Mouse (Mus musculus) embryo, embryonic 9.5 days (tissue): Measurements from ENCODE around the gene Adora1.
A peak's percentile ranks its signal among the peaks of the same experiment; 100 is the strongest.
"Not testable (repeated sequence)": the region's sequence is repeated elsewhere in the genome, so short reads cannot be mapped to it uniquely, and the experiment has no call there.

Experiments used
- DNase-seq: peaks from one replicate; pipeline ENCODE4 v3.0.0-alpha.2; 2017; ENCODE audit errors: extremely low spot score

Adora1 gene

GRCm38 (mm10) chr1:134235391-134235921 lies at the start of gene Adora1:
TSS of gene Adora1 (minus strand) at chr1:134235431.
- DNase-seq = peak; percentile 38

GRCm38 (mm10) chr1:134283108-134283507 lies 47.9 kb upstream of the Adora1 start:
- DNase-seq = no peak

- no peak for DNase-seq
Measured at GRCm38 (mm10) chr1:134282342-134282741, 47.1 kb upstream of the Adora1 start.

- DNase-seq = no peak
Measured at GRCm38 (mm10) chr1:134281563-134281962, 46.3 kb upstream of the Adora1 start.

GRCm38 (mm10) chr1:134280174-134280573 lies 44.9 kb upstream of the Adora1 start:
- no peak for DNase-seq

GRCm38 (mm10) chr1:134276823-134277222 lies 41.6 kb upstream of the Adora1 start:
- no peak for DNase-seq

- DNase-seq = no peak
Measured at GRCm38 (mm10) chr1:134275616-134276464, 40.6 kb upstream of the Adora1 start.

GRCm38 (mm10) chr1:134274483-134274920 lies 39.3 kb upstream of the Adora1 start:
- no peak for DNase-seq

- DNase-seq = no peak
Measured at GRCm38 (mm10) chr1:134273493-134274395, 38.5 kb upstream of the Adora1 start.

- no peak for DNase-seq
Measured at GRCm38 (mm10) chr1:134272754-134273250, 37.6 kb upstream of the Adora1 start.

- no peak for DNase-seq
Measured at GRCm38 (mm10) chr1:134270026-134270425, 34.8 kb upstream of the Adora1 start.

- DNase-seq = no peak
Measured at GRCm38 (mm10) chr1:134265797-134266196, 30.6 kb upstream of the Adora1 start.

- DNase-seq = no peak
Measured at GRCm38 (mm10) chr1:134264341-134264740, 29.1 kb upstream of the Adora1 start.

- DNase-seq = not testable (repeated sequence)
Measured at GRCm38 (mm10) chr1:134249681-134250080, 14.4 kb upstream of the Adora1 start.

- DNase-seq = no peak
Measured at GRCm38 (mm10) chr1:134246590-134246989, 11.4 kb upstream of the Adora1 start.

GRCm38 (mm10) chr1:134245004-134245717 lies 9.9 kb upstream of the Adora1 start:
- DNase-seq = no peak

- DNase-seq = peak; percentile 89
Measured at GRCm38 (mm10) chr1:134243948-134244914, 9.0 kb upstream of the Adora1 start.

- DNase-seq = no peak
Measured at GRCm38 (mm10) chr1:134243505-134243904, 8.3 kb upstream of the Adora1 start.

GRCm38 (mm10) chr1:134242286-134242685 lies 7.1 kb upstream of the Adora1 start:
- no peak for DNase-seq

- DNase-seq = no peak
Measured at GRCm38 (mm10) chr1:134241298-134241697, 6.1 kb upstream of the Adora1 start.
